Mouse (Mus musculus): ENCODE measurements around the gene Mau2. TPM values are rescaled to one million over a fixed set of nuclear protein-coding genes. Genes with fewer than 3 reads are reported as not detected.

Gene Mau2
- total and polyA plus RNA-seq, 3 experiments: 19.5 to 38.4 (median 25.5) TPM

DNA sequence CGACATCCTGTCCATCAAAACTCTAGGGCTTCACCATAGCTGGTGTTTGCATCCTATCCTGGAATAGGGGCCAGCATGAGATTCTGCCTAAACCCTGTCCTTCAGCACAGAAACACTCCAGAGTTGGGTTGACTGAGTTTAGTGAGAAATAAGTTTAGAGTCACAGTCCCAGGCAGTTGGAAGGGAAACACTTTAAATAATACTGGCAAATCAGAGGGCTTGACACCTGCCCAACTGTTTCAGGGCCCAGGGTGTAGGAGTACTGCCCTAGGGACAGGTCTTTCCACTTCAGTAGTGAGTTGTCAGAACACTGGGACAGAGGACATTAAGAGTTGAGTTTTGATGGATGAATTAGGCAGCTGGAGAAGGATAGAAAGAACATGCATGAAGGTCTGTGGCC lies 43.6 kb upstream of the Mau2 start:
- no peak overlapping the region for H3K27ac ChIP-seq (ENCODE audit: insufficient read depth, low read depth)
- peaks cover 5% of the 10 kb centered on the region for H3K9me3 ChIP-seq (replicated peaks; ENCODE audit: low read length)
- H3K9ac ChIP-seq (ENCODE audit: insufficient read depth, low read depth): no peak overlapping the region
- H3K4me3 ChIP-seq (replicated peaks in 1 of 3; ENCODE audit: low read depth in 2 of 3, low read length in 2 of 3, poor library complexity in 1 of 3): no peak overlapping the region
- H3K27me3 ChIP-seq (replicated peaks): no peaks in the 10 kb centered on the region
- no peak overlapping the region for H3K4me2 ChIP-seq (ENCODE audit: insufficient read depth, low read depth, poor library complexity, severe bottlenecking)
- no peaks in the 10 kb centered on the region for H3K4me1 ChIP-seq (ENCODE audit: control insufficient read depth in 1 of 2, insufficient read depth in 2 of 2)
- no peaks in the 10 kb centered on the region for H3K79me2 ChIP-seq (replicated peaks; ENCODE audit: control insufficient read depth, extremely low read depth, insufficient read depth, poor library complexity, severe bottlenecking)
- dilution Hi-C loops (cut with MboI; ENCODE audit: extremely low pct_ligation_motif_present, extremely low pct_unique_long_range_greater_than_20kb, low sequenced_read_pairs) (no loop called here), in situ Hi-C loops (cut with MboI; ENCODE audit: low pct_ligation_motif_present, low pct_unique_long_range_greater_than_20kb, low sequenced_read_pairs) (no loop called here)
- H3K36me3 ChIP-seq (replicated peaks in 1 of 2; ENCODE audit: control insufficient read depth in 1 of 2, insufficient read depth in 1 of 2, low read length in 1 of 2): peaks cover 0 to 12% of the 10 kb centered on the region in 2 experiments
- no peak for DNase-seq (ENCODE audit: extremely low read depth)
- TF ChIP-seq TBP (conservative IDR thresholded peaks at IDR 0.05; ENCODE audit: low read depth, low read length) (no peak), USF1 (IDR thresholded peaks at IDR 0.05; ENCODE audit: low read depth, low read length) (no peak), TCF12 (IDR thresholded peaks at IDR 0.05; ENCODE audit: low read depth, low read length) (no peak), SIN3A (IDR thresholded peaks at IDR 0.05; ENCODE audit: low read length) (no peak), ELF1 (IDR thresholded peaks at IDR 0.05; ENCODE audit: low read depth, low read length) (no peak), MYC (IDR thresholded peaks at IDR 0.05; ENCODE audit: low read depth, low read length) (no peak), USF2 (conservative IDR thresholded peaks at IDR 0.05; ENCODE audit: low read depth, low read length) (no peak), KAT2A (IDR thresholded peaks at IDR 0.05; ENCODE audit: insufficient replicate concordance, low read length) (no peak)

DNA sequence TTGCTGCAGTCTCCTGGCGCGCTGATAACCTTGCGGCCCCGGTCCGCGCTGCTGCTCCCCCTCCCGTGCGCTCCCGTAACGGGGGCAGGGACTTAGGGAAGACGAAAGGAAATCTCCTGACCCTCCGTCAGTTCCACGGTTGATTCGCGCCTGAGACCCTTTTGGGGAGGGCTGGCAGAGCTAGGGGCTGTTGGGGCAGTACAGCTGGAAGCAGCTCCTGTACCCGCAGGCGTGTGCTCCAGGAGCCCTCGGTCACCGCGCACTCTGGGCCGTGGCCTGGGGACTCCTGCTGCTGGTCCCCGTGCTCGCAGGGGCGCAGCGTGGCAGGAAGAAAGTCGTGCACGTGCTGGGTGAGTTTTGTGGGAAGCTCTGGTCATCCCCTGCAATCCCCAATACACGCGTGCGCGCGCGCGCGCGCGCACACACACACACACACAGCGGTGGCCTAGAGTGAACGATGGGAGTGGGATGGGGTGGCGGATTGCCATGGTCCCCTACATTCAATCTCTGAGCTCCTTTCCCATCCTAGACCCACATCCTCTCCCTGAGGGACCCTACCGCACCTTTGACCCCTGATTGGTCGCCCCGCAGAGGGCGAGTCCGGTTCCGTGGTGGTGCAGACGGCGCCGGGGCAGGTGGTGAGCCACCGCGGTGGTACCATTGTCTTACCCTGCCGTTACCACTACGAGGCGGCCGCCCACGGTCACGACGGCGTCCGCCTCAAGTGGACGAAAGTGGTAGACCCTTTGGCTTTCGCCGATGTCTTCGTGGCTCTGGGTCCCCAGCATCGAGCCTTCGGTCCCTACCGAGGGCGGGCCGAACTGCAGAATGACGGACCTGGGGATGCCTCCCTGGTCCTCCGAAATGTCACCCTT lies 41.9 kb upstream of the Mau2 start:
- H3K9ac ChIP-seq (ENCODE audit: insufficient read depth, low read depth): no peak overlapping the region
- H3K27ac ChIP-seq (ENCODE audit: insufficient read depth, low read depth): no peak overlapping the region
- no peak overlapping the region for H3K4me3 ChIP-seq (replicated peaks in 1 of 3; ENCODE audit: low read depth in 2 of 3, low read length in 2 of 3, poor library complexity in 1 of 3)
- TF ChIP-seq KAT2A (IDR thresholded peaks at IDR 0.05; ENCODE audit: insufficient replicate concordance, low read length) (no peak), NRF1 (IDR thresholded peaks at IDR 0.05; ENCODE audit: low read depth, low read length) (no peak), BHLHE40 (IDR thresholded peaks at IDR 0.05; ENCODE audit: low read depth, low read length) (no peak), CHD2 (IDR thresholded peaks at IDR 0.05; ENCODE audit: low read length) (no peak), JUN (IDR thresholded peaks at IDR 0.05; ENCODE audit: insufficient read depth, low read depth, low read length) (no peak), MAZ (IDR thresholded peaks at IDR 0.05; ENCODE audit: low read depth, low read length) (no peak), POLR2AphosphoS2 (IDR thresholded peaks at IDR 0.05; ENCODE audit: low read depth, low read length) (no peak), ZC3H11A (IDR thresholded peaks at IDR 0.05; ENCODE audit: low read depth, low read length) (no peak), ZMIZ1 (IDR thresholded peaks at IDR 0.05; ENCODE audit: low read depth, low read length) (no peak), UBTF (IDR thresholded peaks at IDR 0.05; ENCODE audit: low read depth, low read length) (no peak), USF2 (conservative IDR thresholded peaks at IDR 0.05; ENCODE audit: low read depth, low read length) (no peak), TCF12 (IDR thresholded peaks at IDR 0.05; ENCODE audit: low read depth, low read length) (no peak)
- H3K36me3 ChIP-seq (replicated peaks in 1 of 2; ENCODE audit: control insufficient read depth in 1 of 2, insufficient read depth in 1 of 2, low read length in 1 of 2): peaks cover 3 to 22% of the 10 kb centered on the region in 2 experiments
- no peak overlapping the region for H3K4me2 ChIP-seq (ENCODE audit: insufficient read depth, low read depth, poor library complexity, severe bottlenecking)
- H3K4me1 ChIP-seq (ENCODE audit: control insufficient read depth in 1 of 2, insufficient read depth in 2 of 2): no peaks in the 10 kb centered on the region
- dilution Hi-C loops (cut with MboI; ENCODE audit: extremely low pct_ligation_motif_present, extremely low pct_unique_long_range_greater_than_20kb, low sequenced_read_pairs): no loop called here
- no peaks in the 10 kb centered on the region for H3K79me2 ChIP-seq (replicated peaks; ENCODE audit: control insufficient read depth, extremely low read depth, insufficient read depth, poor library complexity, severe bottlenecking)
- in situ Hi-C loops (cut with MboI; ENCODE audit: low pct_ligation_motif_present, low pct_unique_long_range_greater_than_20kb, low sequenced_read_pairs): no loop called here
- H3K9me3 ChIP-seq (replicated peaks; ENCODE audit: low read length): peaks cover 5% of the 10 kb centered on the region
- H3K27me3 ChIP-seq (replicated peaks): no peaks in the 10 kb centered on the region
- no peak for DNase-seq (ENCODE audit: extremely low read depth)

Measured in CH12.LX (cell line).